Mouse (Mus musculus) kidney, adult 2 months (tissue): ENCODE data around the gene Tsga10ip.

ENCODE experiments used
- CTCF ChIP-seq: fragments of 200-500 bp; conservative IDR thresholded peaks from 2 replicates; pipeline ENCODE4 v1.5.1; 2011; ENCODE audit warnings: low read depth, mild to moderate bottlenecking, control low read depth, low read length, moderate library complexity, mixed read lengths; ENCODE audit not compliant: insufficient read depth, insufficient read length
- POLR2A ChIP-seq: fragments of 200-500 bp; IDR thresholded peaks from one replicate; pipeline ENCODE4 v1.6.1; 2011; ENCODE audit warnings: low read depth, low read length, control low read depth

DNA sequence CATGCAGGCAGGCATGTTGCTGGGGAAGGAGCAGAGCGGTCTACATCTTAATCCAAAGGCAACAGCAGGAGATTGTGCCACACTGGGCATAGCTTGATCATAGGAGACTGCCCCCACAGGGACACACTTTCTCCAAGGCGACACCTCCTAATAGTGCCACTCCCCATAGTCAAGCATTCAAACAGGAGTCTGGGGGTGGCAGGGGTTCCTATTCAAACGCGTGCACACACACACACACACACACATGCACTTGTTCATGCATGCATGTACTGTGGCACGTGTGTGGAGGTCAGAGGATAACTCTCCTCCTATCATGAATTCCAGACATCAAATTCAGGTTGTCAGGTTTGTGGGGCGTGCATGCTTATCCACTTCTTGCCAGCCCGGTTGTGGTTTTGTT lies 29.6 kb downstream of the Tsga10ip start:
- TF ChIP-seq POLR2A (no peak), CTCF (no peak)
